Mouse (Mus musculus) kidney, postnatal 4 days (tissue): ENCODE results near the gene Hist1h2ad.
A peak's percentile ranks its signal among the peaks of the same experiment; 100 is the strongest.
"Not testable (repeated sequence)": the region's sequence is repeated elsewhere in the genome, so short reads cannot be mapped to it uniquely, and the experiment has no call there.

Experiments used
- DNase-seq, 2 experiments: peaks; one replicate each; pipeline ENCODE4 v3.0.0; 2021; ENCODE audit warnings: mixed read lengths in 2 of 2

The Hist1h2ad gene

GRCm38 (mm10) chr13:23542225-23542980, 31.8 kb upstream of the Hist1h2ad start:
- DNase-seq: not testable (repeated sequence)

GRCm38 (mm10) chr13:23542999-23543607, 31.1 kb upstream of the Hist1h2ad start, which contains the start of gene Hist1h2bh:
Gene Hist1h2bh, minus strand, starts transcription at chr13:23543392.
- DNase-seq: peak; percentile 53 to 69

DNA sequence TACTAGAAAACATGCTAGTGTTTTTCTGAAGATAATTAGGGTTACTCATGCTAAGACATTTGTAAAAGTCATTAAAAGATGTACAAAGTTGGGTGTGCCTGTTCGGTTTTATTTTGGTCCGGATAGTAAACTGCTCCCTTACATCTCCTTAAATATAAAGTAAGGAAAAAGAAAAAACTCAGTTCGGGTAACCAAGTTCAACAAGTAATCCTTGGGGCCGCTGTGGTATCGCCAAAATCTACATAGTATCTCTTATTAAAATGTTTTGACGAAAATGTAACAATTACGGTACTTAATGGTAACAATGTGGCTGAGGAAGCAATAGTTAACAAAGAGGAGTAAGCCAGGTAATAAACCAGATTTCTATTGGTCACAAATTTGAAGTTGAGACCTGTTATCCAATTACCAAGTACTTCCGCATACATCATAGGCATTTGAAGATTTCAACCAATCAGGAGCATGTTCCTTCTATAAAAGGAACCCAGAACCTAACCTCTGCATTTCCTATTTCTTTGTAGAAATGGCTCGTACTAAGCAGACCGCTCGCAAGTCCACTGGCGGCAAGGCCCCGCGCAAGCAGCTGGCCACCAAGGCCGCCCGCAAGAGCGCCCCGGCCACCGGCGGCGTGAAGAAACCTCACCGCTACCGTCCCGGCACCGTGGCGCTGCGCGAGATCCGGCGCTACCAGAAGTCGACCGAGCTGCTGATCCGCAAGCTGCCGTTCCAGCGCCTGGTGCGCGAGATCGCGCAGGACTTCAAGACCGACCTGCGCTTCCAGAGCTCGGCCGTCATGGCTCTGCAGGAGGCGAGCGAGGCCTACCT, 30.0 kb upstream of the Hist1h2ad start, which contains the start of gene Hist1h3f:
Gene Hist1h3f, plus strand, starts transcription at position 88 of the 822 bp plus-strand sequence.
- peak; percentile 70 to 80 for DNase-seq

GRCm38 (mm10) chr13:23544787-23545120, 29.4 kb upstream of the Hist1h2ad start:
- peak in 1 of 2 experiments; percentile 48 for DNase-seq

- DNase-seq: no peak
Measured at GRCm38 (mm10) chr13:23546694-23547093, 27.5 kb upstream of the Hist1h2ad start.

DNA sequence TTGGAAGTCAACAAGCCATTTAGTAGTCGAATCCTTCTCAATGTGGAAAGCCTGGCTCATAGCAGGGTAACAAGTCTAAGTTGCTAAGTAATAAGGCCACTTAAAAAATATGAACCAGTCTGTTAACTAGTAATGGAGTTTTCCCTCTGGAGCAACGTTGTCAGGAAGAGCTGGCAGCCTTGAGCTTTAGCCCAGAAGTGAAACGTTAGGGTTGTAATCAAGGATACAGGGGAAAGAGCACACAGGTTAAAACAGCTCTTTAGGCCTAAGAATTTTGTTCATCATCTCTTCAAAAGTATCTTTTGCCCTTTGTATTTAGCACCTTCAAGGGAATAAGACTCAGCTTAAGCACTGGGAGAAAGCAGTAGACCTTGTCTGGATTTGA, 23.4 kb upstream of the Hist1h2ad start:
- no peak for DNase-seq

DNA sequence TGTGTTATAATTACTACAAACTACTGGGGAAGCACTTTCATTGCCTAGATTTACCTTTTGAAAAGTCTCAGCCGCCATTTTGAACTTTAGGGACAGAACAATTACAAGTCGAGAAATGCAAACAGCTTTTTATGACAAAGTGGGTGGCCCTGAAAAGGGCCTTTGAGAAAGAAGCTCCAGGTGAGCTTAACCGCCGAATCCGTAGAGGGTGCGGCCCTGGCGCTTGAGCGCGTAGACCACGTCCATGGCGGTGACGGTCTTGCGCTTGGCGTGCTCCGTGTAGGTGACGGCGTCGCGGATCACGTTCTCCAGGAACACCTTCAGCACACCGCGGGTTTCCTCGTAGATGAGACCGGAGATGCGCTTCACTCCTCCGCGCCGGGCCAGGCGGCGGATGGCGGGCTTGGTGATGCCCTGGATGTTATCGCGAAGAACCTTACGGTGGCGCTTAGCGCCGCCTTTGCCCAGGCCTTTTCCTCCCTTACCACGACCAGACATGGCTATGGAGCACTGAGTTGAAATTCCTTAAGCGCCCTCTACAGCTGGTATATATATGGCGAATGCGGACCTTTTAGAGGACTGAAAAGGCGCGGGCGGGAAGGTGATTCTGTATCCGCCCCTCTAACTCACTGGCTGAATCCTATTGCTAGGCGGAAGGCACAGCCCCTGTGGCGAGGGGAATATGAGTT, 22.9 kb upstream of the Hist1h2ad start, which contains the start of gene Hist1h4f:
Gene Hist1h4f, minus strand, starts transcription at position 503 of the 689 bp plus-strand sequence.
- DNase-seq: peak; percentile 90 to 93

DNA sequence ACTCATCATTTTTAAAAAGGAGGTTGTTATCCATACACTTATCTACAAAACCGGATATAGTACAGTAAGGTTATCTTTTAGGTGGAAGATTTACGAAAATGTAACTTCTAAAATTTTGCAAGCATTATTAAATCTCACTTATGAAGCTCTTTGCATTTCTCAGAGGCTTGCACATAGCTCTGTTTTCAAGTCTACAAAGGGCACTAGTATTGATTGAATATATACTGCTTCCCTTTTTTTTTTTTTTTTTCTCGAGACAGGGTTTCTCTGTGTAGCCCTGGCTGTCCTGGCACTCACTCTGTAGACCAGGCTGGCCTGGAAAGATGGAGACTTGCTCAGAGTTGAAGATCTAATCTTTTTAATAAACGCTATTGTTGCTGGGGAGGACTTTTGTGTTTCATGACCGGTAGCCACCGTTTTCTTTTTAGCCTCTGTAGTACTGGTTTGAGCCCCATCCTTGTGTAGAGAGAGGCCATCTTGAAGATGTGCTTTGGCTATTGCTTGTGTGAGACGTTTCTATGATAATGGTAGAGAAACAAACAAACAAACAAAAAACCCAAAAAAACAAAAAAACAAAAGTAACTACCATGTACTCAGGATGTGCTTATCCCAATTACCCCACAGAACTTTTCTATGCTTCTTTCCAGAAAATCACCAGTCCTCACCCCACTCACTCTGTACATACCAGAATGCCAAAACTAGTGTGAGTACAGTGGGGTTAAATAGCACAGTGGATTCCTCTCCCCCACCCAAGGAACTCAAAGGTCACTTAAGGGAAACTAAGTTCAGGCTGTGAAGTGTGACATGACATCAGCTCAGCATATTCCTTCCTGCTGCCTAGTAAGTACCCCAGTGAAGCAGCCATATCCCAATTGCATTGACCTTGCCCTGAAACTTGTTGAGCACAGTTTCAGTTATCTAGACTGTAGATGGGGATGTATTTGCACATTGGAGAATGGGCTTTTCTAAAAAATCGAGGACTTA, 22.0 kb upstream of the Hist1h2ad start:
- DNase-seq: no peak

- no peak for DNase-seq
Measured at GRCm38 (mm10) chr13:23552962-23553361, 21.2 kb upstream of the Hist1h2ad start, which contains the start of gene Hist1h1d. Gene Hist1h1d, plus strand, starts transcription at chr13:23553262.

- DNase-seq: no peak
Measured at GRCm38 (mm10) chr13:23554393-23554792, 19.8 kb upstream of the Hist1h2ad start.

DNA sequence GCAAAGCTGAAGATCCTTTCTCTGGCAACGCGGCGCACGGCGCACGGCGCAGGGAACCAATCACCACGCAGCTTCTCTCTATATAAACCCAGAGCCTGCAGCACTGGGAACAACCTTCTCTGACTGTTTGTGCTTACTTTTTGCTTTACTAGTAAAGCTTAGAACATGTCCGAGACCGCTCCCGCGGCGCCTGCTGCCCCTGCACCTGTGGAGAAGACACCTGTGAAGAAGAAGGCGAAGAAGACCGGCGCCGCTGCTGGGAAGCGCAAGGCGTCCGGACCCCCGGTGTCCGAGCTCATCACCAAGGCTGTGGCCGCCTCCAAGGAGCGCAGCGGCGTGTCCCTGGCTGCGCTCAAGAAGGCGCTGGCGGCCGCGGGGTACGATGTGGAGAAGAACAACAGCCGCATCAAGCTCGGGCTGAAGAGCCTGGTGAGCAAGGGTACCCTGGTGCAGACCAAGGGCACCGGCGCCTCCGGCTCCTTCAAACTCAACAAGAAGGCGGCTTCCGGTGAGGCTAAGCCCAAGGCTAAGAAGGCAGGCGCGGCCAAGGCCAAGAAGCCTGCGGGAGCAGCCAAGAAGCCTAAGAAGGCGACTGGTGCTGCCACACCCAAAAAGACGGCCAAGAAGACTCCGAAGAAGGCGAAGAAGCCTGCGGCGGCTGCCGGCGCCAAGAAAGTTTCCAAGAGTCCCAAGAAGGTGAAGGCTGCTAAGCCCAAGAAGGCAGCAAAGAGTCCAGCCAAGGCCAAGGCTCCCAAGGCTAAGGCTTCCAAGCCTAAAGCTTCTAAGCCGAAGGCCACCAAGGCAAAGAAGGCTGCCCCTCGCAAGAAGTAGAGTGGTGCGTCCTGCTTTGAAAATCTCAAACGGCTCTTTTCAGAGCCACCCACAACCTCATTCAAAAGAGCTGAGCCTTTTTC, 19.0 kb upstream of the Hist1h2ad start:
- DNase-seq: peak; percentile 78 to 89

- DNase-seq: peak; percentile 73 to 85
Measured at GRCm38 (mm10) chr13:23555839-23556416, 18.3 kb upstream of the Hist1h2ad start.

DNA sequence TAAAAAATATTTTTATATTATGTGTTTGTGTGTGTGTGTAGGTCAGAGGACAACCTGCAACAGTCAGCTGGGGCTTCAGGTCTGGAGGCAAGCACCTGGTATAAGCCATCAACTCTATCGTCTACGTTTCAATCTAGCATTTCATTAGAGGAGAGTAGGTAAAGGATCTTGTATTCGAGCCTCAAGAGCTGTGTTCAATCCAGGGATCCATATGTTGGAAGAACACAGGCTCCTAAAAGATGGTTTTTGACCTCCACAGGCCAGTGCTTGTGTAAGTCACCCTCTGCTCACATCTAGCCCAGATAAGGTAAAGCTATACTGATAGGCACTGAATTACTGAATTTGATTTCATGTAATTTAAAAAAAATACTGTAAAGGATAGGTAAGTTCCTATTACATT, 17.3 kb upstream of the Hist1h2ad start:
- no peak for DNase-seq

- not testable (repeated sequence) for DNase-seq
Measured at GRCm38 (mm10) chr13:23560699-23561098, 13.5 kb upstream of the Hist1h2ad start.

GRCm38 (mm10) chr13:23561531-23561882, 12.7 kb upstream of the Hist1h2ad start:
- not testable (repeated sequence) for DNase-seq

- DNase-seq: peak; percentile 93 to 96
Measured at GRCm38 (mm10) chr13:23561883-23562659, 12.1 kb upstream of the Hist1h2ad start, which contains the start of gene Hist1h3e. Gene Hist1h3e, minus strand, starts transcription at chr13:23562369.

DNA sequence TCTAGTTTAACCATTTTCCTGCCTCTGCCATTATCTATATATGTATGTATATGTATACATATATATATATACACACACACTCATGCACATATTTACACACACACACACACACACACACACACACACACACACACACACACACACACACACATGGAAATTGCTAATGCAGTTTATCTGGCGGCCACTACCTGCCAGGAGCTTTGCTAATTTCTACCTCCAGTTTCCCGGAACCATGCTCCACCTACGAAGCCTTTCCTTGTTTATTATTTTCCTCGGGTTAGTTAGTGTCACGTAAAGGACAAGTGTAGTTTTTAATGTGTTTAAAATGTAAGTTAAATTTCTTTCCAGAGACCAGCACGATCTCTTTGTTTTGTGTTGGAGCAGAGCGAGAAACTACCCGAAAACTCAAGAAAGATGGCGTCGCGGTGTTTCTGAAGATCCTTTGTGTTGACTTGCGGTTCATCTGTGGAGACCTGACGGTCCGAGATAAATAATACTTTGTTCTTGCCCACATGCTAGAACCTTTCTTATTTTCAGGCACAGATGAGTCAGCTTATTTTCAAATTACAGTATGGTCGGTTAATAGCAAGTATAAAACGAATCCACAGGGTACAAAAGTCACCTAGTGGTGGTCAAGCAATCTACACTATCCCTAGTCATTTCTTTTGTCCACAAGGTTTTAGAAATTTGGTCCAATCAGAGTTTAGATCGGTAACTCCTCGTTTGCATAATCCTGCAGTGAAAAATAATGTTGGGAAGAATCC, 11.3 kb upstream of the Hist1h2ad start:
- DNase-seq: peak; percentile 44 to 70

GRCm38 (mm10) chr13:23564482-23564881, 9.7 kb upstream of the Hist1h2ad start:
- DNase-seq: no peak
